Mouse (Mus musculus) stomach, embryonic 16.5 days (tissue): ENCODE measurements around the gene Fut2. TPM values are rescaled to one million over a fixed set of nuclear protein-coding genes. Genes with fewer than 3 reads are reported as not detected.
A peak's percentile ranks its signal among the peaks of the same experiment; 100 is the strongest.

Experiments used
- ATAC-seq: fragments of 200-750 bp; cut with Nextera tagmentation; 2 replicates; pipeline ENCODE4 v1.8.0; 2017; ENCODE audit warnings: moderate number of reproducible peaks, moderate TSS enrichment; ENCODE audit not compliant: insufficient read depth, low FRiP score
- H3K27ac ChIP-seq: fragments of 300-500 bp; sonication (generic); 2 replicates; pipeline ENCODE4 v1.5.1; 2014; ENCODE audit warnings: low read length
- H3K27me3 ChIP-seq: fragments of 300-500 bp; sonication (generic); 2 replicates; pipeline ENCODE4 v1.6.1; 2014; ENCODE audit warnings: low read length, control low read depth, mixed read lengths; ENCODE audit not compliant: control insufficient read depth, insufficient read depth
- H3K36me3 ChIP-seq: fragments of 300-500 bp; sonication (generic); 2 replicates; pipeline ENCODE4 v1.6.1; 2014; ENCODE audit warnings: low read length; ENCODE audit not compliant: control insufficient read depth, insufficient read depth
- H3K4me1 ChIP-seq: fragments of 300-500 bp; sonication (generic); 2 replicates; pipeline ENCODE4 v1.6.1; 2014; ENCODE audit warnings: low read length, control low read depth, mixed read lengths; ENCODE audit not compliant: control insufficient read depth, insufficient read depth
- H3K4me2 ChIP-seq: fragments of 300-500 bp; sonication (generic); 2 replicates; pipeline ENCODE4 v1.6.1; 2014; ENCODE audit warnings: low read depth, low read length, mixed read lengths
- H3K4me3 ChIP-seq: fragments of 300-500 bp; sonication (generic); replicated peaks from 2 replicates; pipeline ENCODE4 v1.5.1; 2014; ENCODE audit warnings: mild to moderate bottlenecking, low read length
- H3K9ac ChIP-seq: fragments of 300-500 bp; sonication (generic); 2 replicates; pipeline ENCODE4 v1.6.1; 2014; ENCODE audit warnings: low read length
- H3K9me3 ChIP-seq: fragments of 300-500 bp; sonication (generic); replicated peaks from 2 replicates; pipeline ENCODE4 v1.6.1; 2016; ENCODE audit warnings: low read length, control low read depth; ENCODE audit not compliant: control insufficient read depth
- WGBS: fragments of 180-500 bp; shearing (Covaris S2); extraction: QIAGEN DNeasy Blood & Tissue Kit; methylation state at CpG from one replicate; pipeline ENCODE4 v1.1.7; 2014; 5-methylcytosine and 5-hydroxymethylcytosine counted together
- polyA plus RNA-seq: library from polyadenylated mRNA; unstranded; fragments of >200 nt; fragmentation: Nextera tagmentation; extraction: Ambion mirVana; gene quantifications from 2 replicates; pipeline ENCODE4 v1.2.1, GENCODE M21; 2015

Fut2 gene
- polyA plus RNA-seq, result 13.8 and 18.8 TPM in 2 replicates

DNA sequence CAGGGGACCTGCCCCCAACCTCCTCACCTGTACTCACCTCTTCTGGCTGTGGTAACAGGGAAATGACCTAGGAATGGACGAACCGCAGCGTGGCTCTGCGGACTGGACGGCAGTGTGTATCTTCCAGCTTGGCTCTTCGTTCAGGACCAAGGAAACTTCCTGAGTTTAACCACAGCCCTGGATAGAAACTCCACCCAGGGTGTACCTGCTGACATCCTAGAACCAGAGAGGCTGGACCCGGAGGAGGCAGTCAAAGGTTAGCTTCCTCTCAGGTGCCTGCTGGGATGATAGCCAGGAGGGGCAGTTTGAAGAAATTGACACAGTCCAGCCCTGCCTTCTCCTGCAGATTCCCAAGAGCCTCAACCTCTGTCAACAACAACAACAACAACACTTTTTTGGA, at the start of gene Fut2:
TSS of gene Fut2 (minus strand) at position 234 of the 400 bp plus-strand sequence.
- H3K9me3 ChIP-seq, result no peaks in the 10 kb centered on the region
- H3K27me3 ChIP-seq, result no peaks in the 10 kb centered on the region
- peak within 1 kb of the TSS; percentile 81 for H3K27ac ChIP-seq
- WGBS, result 66% methylated on average over 7 of the region's 7 CpGs
- H3K9ac ChIP-seq, result peak within 1 kb of the TSS; percentile 62
- peaks cover 21% of the 10 kb centered on the region for H3K4me1 ChIP-seq
- H3K4me3 ChIP-seq, result peak within 1 kb of the TSS; percentile 34
- H3K36me3 ChIP-seq, result no peaks in the 10 kb centered on the region
- peak; percentile 59; the same call in 1 of the 2 replicates for ATAC-seq
- H3K4me2 ChIP-seq, result peak within 1 kb of the TSS; percentile 37

- 6% methylated on average over 34 of the region's 34 CpGs for WGBS
- peak within 1 kb of the TSS; percentile 82 for H3K9ac ChIP-seq
Observed at GRCm38 (mm10) chr7:45715090-45715708, 49.0 kb upstream of the Fut2 start, which contains the start of gene Rpl18. Rpl18 (plus strand) TSS chr7:45715457.

DNA sequence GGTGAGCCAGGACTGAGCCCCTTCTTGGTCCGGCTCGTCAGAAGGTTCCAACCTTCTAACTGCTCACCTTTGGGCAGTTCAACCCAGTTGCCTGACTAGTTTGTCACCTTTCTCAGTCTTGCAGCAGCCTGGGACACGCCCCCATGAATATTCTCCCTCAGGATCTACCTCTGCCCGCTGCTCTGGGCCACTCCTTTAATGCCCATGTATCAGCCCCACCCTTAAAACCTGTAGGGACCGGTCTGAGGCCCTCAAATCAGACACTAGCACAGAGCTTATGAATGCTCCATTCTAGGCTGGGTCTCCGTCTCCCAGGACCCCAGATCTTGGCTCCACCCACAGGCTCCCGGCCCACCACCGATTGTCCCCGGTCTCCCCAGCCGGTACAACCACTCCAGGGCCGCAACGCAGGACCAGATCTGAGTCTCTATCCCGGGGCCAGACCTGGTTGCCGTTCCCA, 48.5 kb upstream of the Fut2 start:
- Histone ChIP-seq H3K27me3 (no peaks in the 10 kb centered on the region), H3K4me3 (peak overlapping the region; percentile 89), H3K27ac (peak overlapping the region; percentile 96), H3K9ac (peak overlapping the region; percentile 82), H3K9me3 (no peaks in the 10 kb centered on the region), H3K36me3 (peaks cover 13% of the 10 kb centered on the region; the same call in 1 of the 2 replicates), H3K4me1 (peaks cover 34% of the 10 kb centered on the region), H3K4me2 (peak overlapping the region; percentile 67)
- peak; percentile 71 for ATAC-seq
- 7% methylated on average over 14 of the region's 14 CpGs for WGBS

More at GRCm38 (mm10) chr7:45715090-45715708, 49.0 kb upstream of the Fut2 start, which contains the start of gene Rpl18:
- Histone ChIP-seq H3K4me1 (peaks cover 37% of the 10 kb centered on the region), H3K4me2 (peak within 1 kb of the TSS; percentile 67), H3K27ac (peak within 1 kb of the TSS; percentile 96), H3K36me3 (peaks cover 13% of the 10 kb centered on the region), H3K4me3 (peak within 1 kb of the TSS; percentile 89), H3K27me3 (no peaks in the 10 kb centered on the region), H3K9me3 (no peaks in the 10 kb centered on the region)
- peak; percentile 89 for ATAC-seq

DNA sequence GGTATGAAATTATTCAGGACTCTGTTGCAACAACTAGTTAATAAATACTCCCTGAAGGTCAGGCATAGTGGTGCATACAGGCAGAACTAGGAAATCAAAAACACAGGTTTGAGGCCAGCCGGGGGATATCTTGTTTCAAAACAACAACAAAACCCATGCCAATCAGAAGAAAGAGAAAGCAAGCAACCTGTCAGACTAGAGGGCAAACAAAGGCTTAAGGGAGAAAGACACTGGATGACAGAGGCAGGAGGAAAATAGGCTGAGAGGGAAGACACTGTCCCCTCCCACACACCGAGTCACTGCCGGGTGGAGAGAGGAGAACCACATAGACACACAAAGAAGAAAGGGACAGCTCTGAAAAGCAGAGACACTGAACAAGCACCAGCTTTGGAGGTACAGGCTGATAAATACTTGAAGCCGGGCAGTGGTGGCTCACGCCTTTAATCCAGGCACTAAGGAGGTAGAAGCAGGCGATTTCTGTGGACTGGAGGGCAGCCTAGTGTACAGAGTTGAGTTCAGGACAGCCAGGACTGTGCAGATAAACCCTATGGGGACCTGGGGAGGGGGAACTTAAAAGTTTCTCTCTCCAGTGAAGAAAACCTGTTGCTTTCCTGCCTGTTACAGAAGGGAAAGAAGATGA, 47.8 kb upstream of the Fut2 start:
- Histone ChIP-seq H3K4me1 (peaks cover 28% of the 10 kb centered on the region), H3K36me3 (peaks cover 8% of the 10 kb centered on the region; the same call in 1 of the 2 replicates), H3K27me3 (no peaks in the 10 kb centered on the region), H3K9ac (peak overlapping the region; percentile 82), H3K4me3 (peak overlapping the region; percentile 89), H3K27ac (peak overlapping the region; percentile 96), H3K4me2 (peak overlapping the region; percentile 67), H3K9me3 (no peaks in the 10 kb centered on the region)
- ATAC-seq, result no peak
- WGBS, result 63% methylated on average over 6 of the region's 6 CpGs

DNA sequence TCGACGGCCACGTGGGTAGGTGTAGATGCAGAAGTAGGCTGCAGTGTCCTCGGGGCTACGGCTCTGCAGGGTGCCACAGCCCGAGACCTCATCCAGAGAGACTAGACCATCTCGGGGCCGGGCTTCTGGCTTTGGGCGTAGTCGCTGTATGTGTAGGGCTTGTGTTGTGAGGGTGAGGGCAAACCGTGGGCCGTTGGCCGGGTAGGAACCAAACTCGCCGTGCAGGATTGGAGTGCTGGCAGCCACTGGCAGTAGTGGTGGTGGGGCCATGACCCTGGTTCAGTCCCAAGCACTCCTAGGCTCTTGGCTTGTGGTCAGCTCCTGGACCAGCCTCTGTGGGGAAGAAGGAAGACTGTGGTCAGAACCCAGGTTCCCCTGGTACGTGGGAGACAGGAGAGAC, 47.2 kb upstream of the Fut2 start:
- WGBS, result 84% methylated on average over 16 of the region's 16 CpGs
- H3K36me3 ChIP-seq, result peaks cover 8% of the 10 kb centered on the region; the same call in 1 of the 2 replicates
- H3K4me2 ChIP-seq, result peak overlapping the region; percentile 67
- H3K4me3 ChIP-seq, result peak overlapping the region; percentile 89
- peaks cover 26% of the 10 kb centered on the region for H3K4me1 ChIP-seq
- peak overlapping the region; percentile 96 for H3K27ac ChIP-seq
- H3K27me3 ChIP-seq, result no peaks in the 10 kb centered on the region
- peak overlapping the region; percentile 82 for H3K9ac ChIP-seq
- no peaks in the 10 kb centered on the region for H3K9me3 ChIP-seq
- no peak for ATAC-seq

DNA sequence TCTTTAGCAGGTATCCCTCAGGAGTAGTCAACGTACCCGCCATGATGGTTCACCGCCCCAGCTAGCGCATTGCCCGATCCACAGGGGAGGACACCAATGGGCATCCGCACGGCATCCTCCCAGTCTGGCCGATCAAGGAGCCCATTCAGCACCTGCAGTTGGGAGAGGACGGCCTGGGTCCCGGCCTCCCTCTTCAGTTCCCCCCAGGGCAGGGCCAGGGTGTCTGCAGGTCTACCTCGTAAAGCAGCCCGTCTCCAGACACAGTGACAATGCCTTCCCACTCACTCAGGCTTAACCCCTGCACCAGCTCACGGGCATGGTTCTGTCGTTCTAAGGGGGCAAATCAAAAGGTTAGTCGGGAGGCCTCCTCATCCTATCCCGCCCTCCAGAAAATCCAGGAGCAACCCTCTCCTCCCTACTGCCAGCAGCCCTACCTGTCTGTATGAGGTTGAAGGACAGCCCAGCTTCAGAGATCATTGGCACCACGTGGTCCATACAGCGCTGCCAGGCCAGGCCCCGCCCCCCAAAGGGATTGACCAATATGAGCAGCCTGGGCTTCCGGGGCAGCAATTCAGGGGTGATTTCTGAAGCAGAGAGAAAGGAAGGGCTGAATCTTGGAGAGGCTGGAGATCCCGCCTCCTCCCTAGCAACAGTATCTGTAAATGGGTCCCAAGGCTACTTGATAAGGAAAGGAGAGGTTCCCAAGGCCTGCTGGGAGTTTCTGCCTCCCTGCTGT, 46.0 kb upstream of the Fut2 start:
- H3K27me3 ChIP-seq, result no peaks in the 10 kb centered on the region
- H3K36me3 ChIP-seq, result peaks cover 8% of the 10 kb centered on the region; the same call in 1 of the 2 replicates
- peak; percentile 49 for ATAC-seq
- no peak overlapping the region for H3K9ac ChIP-seq
- no peak overlapping the region; the same call in 1 of the 2 replicates for H3K27ac ChIP-seq
- H3K9me3 ChIP-seq, result no peaks in the 10 kb centered on the region
- peaks cover 36% of the 10 kb centered on the region for H3K4me1 ChIP-seq
- no peak overlapping the region for H3K4me2 ChIP-seq
- WGBS, result 82% methylated on average over 21 of the region's 21 CpGs
- no peak overlapping the region for H3K4me3 ChIP-seq

- peaks cover 8% of the 10 kb centered on the region; the same call in 1 of the 2 replicates for H3K36me3 ChIP-seq
- 88% methylated on average over 24 of the region's 24 CpGs for WGBS
- peaks cover 37% of the 10 kb centered on the region for H3K4me1 ChIP-seq
- no peak overlapping the region for H3K4me2 ChIP-seq
- no peak overlapping the region for H3K4me3 ChIP-seq
- H3K9ac ChIP-seq, result no peak overlapping the region
- no peak for ATAC-seq
- no peaks in the 10 kb centered on the region for H3K9me3 ChIP-seq
- H3K27ac ChIP-seq, result no peak overlapping the region
- H3K27me3 ChIP-seq, result no peaks in the 10 kb centered on the region
Observed at GRCm38 (mm10) chr7:45711316-45712021, 45.3 kb upstream of the Fut2 start.

DNA sequence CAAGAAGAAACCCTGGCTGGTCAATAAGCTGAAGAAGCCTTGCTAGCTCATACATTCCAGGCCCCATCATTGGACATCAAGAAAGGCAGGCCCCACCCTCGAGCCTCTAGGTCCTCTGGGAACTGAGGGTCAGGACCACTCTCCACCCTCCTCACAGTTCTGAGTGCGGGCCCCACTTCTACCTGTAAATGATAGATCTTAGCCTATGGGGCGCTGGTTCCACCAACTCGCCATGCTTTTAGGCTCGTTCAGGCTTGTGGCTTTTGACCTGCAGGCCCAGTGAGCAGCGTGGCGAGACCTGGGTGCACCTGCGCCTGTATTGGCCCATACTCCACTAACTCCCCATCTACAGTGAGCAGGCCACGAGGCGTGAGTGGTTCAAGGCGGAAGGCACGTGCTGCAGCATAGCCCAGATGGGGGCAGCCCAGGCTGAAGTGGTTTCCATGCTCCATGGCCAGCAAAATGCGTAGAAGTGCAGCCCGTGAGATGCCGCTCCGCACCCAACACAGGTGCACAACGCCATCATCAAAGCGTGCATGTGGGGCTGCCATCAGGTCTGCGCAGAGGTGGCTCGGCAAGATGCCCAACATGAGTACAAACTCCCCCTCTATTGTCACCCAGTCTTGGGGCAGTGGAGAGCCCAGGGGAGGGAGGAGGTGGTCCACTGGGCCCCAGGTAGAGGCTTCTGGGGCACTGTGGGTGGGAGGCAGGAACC, 44.4 kb upstream of the Fut2 start:
- Histone ChIP-seq H3K27me3 (no peaks in the 10 kb centered on the region), H3K27ac (no peak overlapping the region)

More for the DNA sequence above, 44.4 kb upstream of the Fut2 start:
- Histone ChIP-seq H3K4me3 (no peak overlapping the region), H3K4me1 (peaks cover 36% of the 10 kb centered on the region), H3K36me3 (peaks cover 8% of the 10 kb centered on the region; the same call in 1 of the 2 replicates), H3K9me3 (no peaks in the 10 kb centered on the region), H3K4me2 (no peak overlapping the region), H3K9ac (no peak overlapping the region)
- 89% methylated on average over 20 of the region's 20 CpGs for WGBS
- ATAC-seq, result no peak
